Mouse (Mus musculus) left cerebral cortex, postnatal 10 days (tissue): ENCODE data around the gene Amz1. TPM values are rescaled to one million over a fixed set of nuclear protein-coding genes. Genes with fewer than 3 reads are reported as not detected.

Experiments
- DNase-seq, 2 experiments: peaks; one replicate each; pipeline ENCODE4 v3.0.0; 2021 to 2022; ENCODE audit warnings: low spot score in 2 of 2, mixed read lengths in 1 of 2; ENCODE audit errors: extremely low spot score in 1 of 2
- intact Hi-C: fragments of 180-260 bp; cut with DNase I; formaldehyde crosslinking; loops from one replicate; pipeline ENCODE4 v1.15.1; 2025
- total RNA-seq, 2 experiments: library from RNA; stranded (reverse); gene quantifications; 2 replicates each; pipeline ENCODE4 v1.2.3; 2021

Amz1 gene
- total RNA-seq: 10 to 100 TPM; 24.0 to 25.3 TPM

DNA sequence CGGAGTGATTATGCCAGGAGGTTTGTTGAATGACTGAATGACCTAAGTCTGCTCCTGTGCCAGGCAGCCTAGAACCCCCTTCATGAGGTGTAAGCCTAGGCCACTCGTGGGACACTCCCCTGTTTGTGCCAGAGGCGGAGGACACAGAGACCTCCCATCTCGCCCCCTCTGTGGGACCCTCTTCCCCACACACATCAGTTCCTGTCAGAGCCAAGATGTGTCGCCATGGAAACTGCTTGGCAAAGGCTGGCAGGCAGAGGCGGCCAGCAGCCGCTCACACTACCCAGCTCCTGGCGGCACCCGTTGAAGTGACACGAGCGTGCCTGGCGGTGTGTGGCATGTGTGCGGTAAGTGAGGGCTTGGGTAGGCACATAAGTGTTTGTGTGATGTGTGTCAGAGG, at the start of gene Amz1:
Gene Amz1, plus strand, starts transcription at position 306 of the 400 bp plus-strand sequence.
- peak; percentile 77 to 83 for DNase-seq
- intact Hi-C loops: no loop called here

DNA sequence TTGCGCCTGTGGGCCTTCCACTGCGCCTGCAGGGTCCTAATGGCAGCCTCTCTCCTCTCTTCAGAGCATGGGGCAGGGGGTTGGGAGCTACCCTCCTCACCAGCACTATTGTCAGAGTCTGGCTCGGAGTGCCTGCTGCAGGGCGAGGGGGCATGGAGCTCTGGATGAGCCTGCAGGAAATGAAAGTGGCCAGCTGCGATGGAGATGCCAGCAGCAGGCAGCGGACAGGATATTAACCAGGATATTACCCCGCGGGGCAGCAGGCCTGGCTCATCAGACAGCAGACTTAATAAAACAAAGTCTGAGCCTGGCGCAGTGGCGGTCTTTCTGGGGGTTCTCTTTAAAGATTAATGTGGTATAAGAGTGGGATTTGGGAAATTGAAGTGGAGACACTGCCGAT, 48.8 kb upstream of the Amz1 start:
- intact Hi-C loops: no loop called here
- DNase-seq: no peak

- DNase-seq: no peak
- intact Hi-C loops: no loop called here
Measured at GRCm38 (mm10) chr5:140675640-140676039, 48.3 kb upstream of the Amz1 start.

DNA sequence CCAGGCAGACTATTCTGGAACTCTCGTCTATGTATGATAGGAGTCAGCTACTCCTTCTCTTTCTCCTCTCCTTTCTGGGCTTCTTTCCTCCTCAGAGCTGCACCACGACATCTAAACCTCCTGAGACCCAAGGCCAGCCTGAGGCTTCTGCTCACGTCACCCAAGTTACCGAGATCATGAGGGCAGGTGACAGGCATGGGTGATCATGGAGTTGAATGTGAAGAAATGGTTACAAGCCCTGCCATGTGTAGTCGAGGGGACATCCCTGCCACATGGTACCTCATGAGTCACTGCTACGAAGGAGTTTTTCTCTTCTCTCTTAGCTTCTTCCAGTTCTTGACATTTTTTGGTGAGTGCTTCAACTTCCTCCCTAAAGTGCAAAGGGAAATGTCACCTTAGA, 46.8 kb upstream of the Amz1 start:
- intact Hi-C loops: no loop called here
- no peak for DNase-seq

GRCm38 (mm10) chr5:140680051-140680450, 43.9 kb upstream of the Amz1 start:
- no peak for DNase-seq
- intact Hi-C loops: no loop called here

GRCm38 (mm10) chr5:140680950-140681349, 43.0 kb upstream of the Amz1 start:
- DNase-seq: no peak
- intact Hi-C loops: no loop called here

- intact Hi-C loops: no loop called here
- DNase-seq: no peak
Measured at GRCm38 (mm10) chr5:140682113-140682512, 41.8 kb upstream of the Amz1 start.

- intact Hi-C loops: loop anchor here (5.0 kb wide), 1 partner anchor 142 kb away; no protein-coding TSS in a partner anchor
- DNase-seq: no peak
Measured at GRCm38 (mm10) chr5:140684343-140685148, 39.4 kb upstream of the Amz1 start.

GRCm38 (mm10) chr5:140688434-140688833, 35.5 kb upstream of the Amz1 start:
- no peak for DNase-seq
- intact Hi-C loops: loop anchor here (5.0 kb wide), 1 partner anchor 146 kb away; no protein-coding TSS in a partner anchor

DNA sequence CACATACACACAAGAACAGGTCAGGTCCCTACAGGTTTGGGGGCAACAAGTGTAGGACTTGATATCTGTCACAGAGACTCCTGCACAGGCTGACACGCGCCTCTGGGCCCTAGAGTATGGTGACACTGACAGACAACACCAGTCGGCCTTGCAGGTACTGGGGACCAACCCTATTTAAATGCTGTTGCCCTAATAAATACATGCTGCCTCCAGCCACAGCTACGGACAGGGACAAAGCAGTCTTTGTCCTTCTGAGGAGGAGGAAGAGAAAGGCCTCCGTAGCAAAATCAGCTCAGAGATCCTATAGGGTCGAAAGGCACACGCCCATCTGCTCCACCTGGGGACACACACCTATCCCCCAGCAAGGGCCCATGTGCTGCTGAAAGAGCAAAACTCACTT, 27.9 kb upstream of the Amz1 start:
- DNase-seq: no peak
- intact Hi-C loops: no loop called here

DNA sequence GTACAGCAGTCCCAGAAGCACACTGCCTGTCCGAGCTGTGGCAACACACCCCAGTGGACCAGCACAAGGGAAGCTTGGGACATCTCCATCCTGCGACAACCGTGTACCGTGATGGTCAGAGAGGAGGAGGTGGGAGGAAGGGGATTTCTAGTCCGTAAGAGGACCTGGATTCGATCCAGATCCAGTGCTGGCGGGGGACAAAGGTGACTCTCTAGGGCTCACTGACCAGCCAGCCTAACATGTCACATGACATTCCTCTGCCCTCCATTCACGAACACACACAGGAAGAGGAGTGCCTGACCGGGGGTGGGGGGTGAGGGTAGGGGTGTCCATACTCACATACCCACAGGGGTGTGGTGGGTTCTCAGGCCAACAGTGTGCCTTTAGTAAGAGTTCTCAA, 24.2 kb upstream of the Amz1 start:
- no peak for DNase-seq
- intact Hi-C loops: no loop called here

DNA sequence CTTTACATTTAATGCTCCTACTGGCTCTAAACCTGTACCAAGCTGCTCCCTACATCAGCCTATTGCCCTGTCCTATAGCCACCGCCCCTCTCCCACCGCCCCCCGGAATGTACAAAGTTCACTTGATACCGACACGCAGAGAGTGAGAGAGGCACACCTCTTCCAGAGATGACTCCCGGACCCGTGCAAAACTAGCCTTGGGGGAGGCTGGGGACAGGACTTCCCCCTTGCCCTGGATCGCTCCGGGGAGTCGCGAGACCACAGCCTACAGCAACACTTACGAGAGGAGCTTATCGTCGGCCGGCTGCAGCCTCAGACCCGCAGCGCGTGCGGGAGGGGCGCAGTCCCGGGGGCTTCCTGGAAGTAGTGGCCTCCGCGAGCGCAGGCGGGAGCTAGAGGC, 22.3 kb upstream of the Amz1 start:
- intact Hi-C loops: no loop called here
- DNase-seq: no peak

GRCm38 (mm10) chr5:140702103-140702513, 21.8 kb upstream of the Amz1 start, which contains the start of gene Iqce:
Gene Iqce (minus strand): TSS chr5:140702378.
- peak; percentile 93 to 97 for DNase-seq
- intact Hi-C loops: no loop called here

GRCm38 (mm10) chr5:140702618-140703175, 21.2 kb upstream of the Amz1 start:
- intact Hi-C loops: no loop called here
- DNase-seq: no peak

DNA sequence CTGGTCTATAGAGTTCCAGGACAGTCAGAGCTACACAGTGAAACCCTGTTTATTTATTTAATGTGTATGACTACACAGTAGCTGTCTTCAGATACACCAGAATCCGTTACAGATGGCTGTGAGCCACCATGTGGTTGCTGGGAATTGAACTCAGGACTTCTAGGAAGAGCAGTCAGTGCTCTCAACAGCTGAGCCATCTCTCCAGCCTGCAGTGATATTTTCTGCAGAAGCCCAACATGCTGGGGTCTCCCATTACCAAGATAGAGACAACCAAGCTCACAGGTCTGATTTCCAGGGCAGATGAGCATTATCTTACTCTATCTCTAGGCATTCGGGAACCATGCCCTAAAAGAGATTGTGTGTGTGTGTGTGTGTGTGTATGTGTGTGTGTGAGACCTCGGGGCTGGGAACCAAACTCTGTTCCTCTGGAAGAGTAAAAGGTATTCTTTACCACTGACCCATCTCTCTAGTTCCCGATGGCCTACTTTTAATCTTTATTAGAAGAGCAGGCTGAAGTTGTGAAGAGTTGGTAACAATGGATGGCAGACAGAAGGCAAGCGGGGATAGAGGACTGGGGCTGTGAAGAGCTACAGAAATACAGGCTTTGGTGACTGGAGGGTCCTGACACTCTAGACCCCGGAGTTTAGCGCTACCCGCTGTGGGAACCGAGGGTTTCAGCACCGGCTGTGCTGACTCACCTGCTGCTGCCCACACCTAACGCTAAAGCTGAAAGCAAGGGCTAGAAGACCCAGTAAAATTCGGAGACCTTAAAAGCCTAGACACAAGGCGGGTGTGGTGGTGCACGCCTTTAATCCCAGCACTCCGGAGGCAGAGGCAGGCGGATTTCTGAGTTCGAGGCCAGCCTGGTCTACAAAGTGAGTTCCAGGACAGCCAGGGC, 20.2 kb upstream of the Amz1 start:
- DNase-seq: no peak
- intact Hi-C loops: no loop called here

DNA sequence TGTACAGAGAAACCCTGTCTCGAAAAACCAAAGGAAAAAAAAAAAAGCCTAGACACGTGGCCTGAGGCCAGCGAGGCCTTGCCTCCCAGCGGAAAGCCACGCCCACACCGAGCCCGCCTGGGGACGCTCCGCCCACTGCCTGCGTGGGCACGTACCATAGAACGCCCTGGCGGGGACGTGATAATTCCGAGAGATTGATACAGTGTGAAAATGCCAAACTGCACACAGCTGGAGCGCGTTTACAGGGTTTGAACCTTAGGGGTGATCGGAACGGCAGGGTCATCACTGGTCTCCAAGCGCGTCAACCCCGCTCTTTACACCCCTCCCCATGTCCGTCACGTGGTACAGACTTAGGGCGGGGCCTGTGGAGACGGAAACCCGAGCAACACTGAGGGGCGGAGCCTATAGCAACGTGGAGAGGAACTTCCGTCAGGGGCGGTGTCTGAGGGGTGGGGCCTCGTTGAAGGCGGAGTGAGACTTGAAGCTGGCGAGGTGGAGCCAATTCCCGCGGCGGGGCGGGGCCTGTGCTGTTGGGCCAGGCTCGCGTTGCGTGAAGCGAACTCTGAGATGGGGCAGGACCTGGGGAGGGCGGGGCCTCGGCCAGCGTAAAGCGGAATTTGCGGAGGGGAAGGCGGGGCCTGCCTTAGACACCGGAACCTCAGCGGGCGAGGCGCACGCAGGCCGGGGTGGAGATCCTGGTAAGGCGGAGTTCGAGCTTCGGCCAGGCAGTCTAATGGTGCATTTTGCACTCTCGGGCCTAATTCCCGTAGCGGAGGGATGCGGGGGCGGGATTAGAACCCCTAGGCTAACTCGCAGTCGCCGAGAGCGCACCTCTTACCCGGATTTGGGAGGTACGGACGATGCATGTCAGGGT, 19.3 kb upstream of the Amz1 start, which contains the start of gene Brat1:
Gene Brat1, plus strand, starts transcription at position 634 of the 874 bp plus-strand sequence.
- intact Hi-C loops: loop anchor here (5.0 kb wide), 1 partner anchor 38 kb away; no protein-coding TSS in a partner anchor
- DNase-seq: peak; percentile 100

DNA sequence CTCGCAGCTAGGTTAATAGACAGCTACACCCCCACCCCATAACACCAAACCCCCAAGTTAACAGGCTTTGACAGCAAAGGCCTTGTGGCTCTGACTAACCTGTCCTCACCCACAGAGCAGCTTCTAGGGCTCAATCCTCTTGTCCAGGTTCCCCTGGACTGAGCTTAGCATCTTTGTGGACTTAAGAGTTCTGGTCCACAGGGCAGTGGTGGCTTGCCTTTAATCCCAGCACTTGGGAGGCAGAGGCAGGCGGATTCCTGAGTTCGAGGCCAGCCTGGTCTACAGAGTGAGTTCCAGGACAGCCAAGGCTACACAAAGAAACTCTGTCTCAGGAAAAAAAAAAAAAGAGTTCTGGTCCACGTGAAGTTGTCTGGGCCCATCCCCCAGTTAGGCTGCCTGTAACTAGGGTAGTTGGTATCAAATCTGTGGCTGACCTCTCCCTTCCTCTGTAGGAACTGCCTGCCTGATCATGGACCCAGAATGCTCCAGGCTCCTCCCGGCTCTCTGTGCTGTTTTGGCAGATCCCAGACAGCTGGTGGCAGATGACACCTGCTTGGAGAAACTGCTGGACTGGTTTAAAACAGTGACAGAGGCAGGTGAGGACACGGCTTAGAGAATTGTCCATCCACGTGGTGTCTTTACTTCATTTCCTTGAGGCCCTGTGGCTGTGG, 18.3 kb upstream of the Amz1 start:
- no peak for DNase-seq
- intact Hi-C loops: loop anchor here (5.0 kb wide), 1 partner anchor 37 kb away; no protein-coding TSS in a partner anchor

GRCm38 (mm10) chr5:140710315-140710714, 13.6 kb upstream of the Amz1 start:
- DNase-seq: no peak
- intact Hi-C loops: no loop called here
